Mouse (Mus musculus): ENCODE measurements around the gene Cldn15. TPM values are rescaled to one million over a fixed set of nuclear protein-coding genes. Genes with fewer than 3 reads are reported as not detected.

Gene Cldn15
- polyA plus RNA-seq, 1 experiment from 2014 or later = 0.28 TPM

- H3K4me1 ChIP-seq = peaks cover 27% of the 10 kb centered on the region
- H3K9ac ChIP-seq (replicated peaks) = peak within 1 kb of the TSS; percentile 69
- H3K4me3 ChIP-seq = peak within 1 kb of the TSS; percentile 62
- peak within 1 kb of the TSS; percentile 77 for H3K4me2 ChIP-seq (replicated peaks)
- peak; percentile 99 for ATAC-seq (replicated peaks)
- no peaks in the 10 kb centered on the region for H3K9me3 ChIP-seq
- no peaks in the 10 kb centered on the region for H3K27me3 ChIP-seq
- peak within 1 kb of the TSS; percentile 84 for H3K27ac ChIP-seq (replicated peaks)
- WGBS = under 1% methylated on average over 23 of the region's 23 CpGs
- H3K36me3 ChIP-seq = peaks cover 5% of the 10 kb centered on the region; the same call in 1 of the 2 replicates
Observed at GRCm38 (mm10) chr5:136953015-136953414, 13.4 kb upstream of the Cldn15 start, which contains the start of gene Fis1. Fis1 (plus strand) TSS chr5:136953275.

- Histone ChIP-seq H3K27ac (replicated peaks) (peak overlapping the region; percentile 84), H3K4me3 (peak overlapping the region; percentile 62), H3K9me3 (no peaks in the 10 kb centered on the region), H3K4me1 (peaks cover 27% of the 10 kb centered on the region), H3K4me2 (replicated peaks) (peak overlapping the region; percentile 77), H3K36me3 (peaks cover 5% of the 10 kb centered on the region; the same call in 1 of the 2 replicates), H3K9ac (replicated peaks) (peak overlapping the region; percentile 69), H3K27me3 (no peaks in the 10 kb centered on the region)
- ATAC-seq (replicated peaks) = 0 out of 2 replicates have a peak, but pooled peaks have one; percentile 1
- 1% methylated on average over 12 of the region's 12 CpGs for WGBS
Observed at GRCm38 (mm10) chr5:136953440-136953951, 12.9 kb upstream of the Cldn15 start.

- ATAC-seq (replicated peaks) = no peak
- H3K4me2 ChIP-seq (replicated peaks) = no peak overlapping the region
- no peaks in the 10 kb centered on the region for H3K27me3 ChIP-seq
- peaks cover 5% of the 10 kb centered on the region; the same call in 1 of the 2 replicates for H3K36me3 ChIP-seq
- H3K4me1 ChIP-seq = peaks cover 27% of the 10 kb centered on the region
- no peaks in the 10 kb centered on the region for H3K9me3 ChIP-seq
- H3K9ac ChIP-seq (replicated peaks) = no peak overlapping the region
- no peak overlapping the region for H3K4me3 ChIP-seq
- H3K27ac ChIP-seq (replicated peaks) = no peak overlapping the region
- WGBS = 92% methylated on average over 4 of the region's 4 CpGs
Observed at GRCm38 (mm10) chr5:136955622-136956021, 10.8 kb upstream of the Cldn15 start.

- H3K36me3 ChIP-seq = peaks cover 5% of the 10 kb centered on the region; the same call in 1 of the 2 replicates
- H3K9me3 ChIP-seq = no peaks in the 10 kb centered on the region
- no peak for ATAC-seq (replicated peaks)
- H3K27me3 ChIP-seq = no peaks in the 10 kb centered on the region
- H3K9ac ChIP-seq (replicated peaks) = no peak overlapping the region
- H3K4me3 ChIP-seq = no peak overlapping the region
- H3K4me2 ChIP-seq (replicated peaks) = no peak overlapping the region
- H3K4me1 ChIP-seq = peaks cover 34% of the 10 kb centered on the region
- 100% methylated on average over 1 of the region's 1 CpGs for WGBS
- no peak overlapping the region for H3K27ac ChIP-seq (replicated peaks)
Observed at GRCm38 (mm10) chr5:136957250-136957649, 9.2 kb upstream of the Cldn15 start.

GRCm38 (mm10) chr5:136958991-136959605 lies 7.3 kb upstream of the Cldn15 start:
- Histone ChIP-seq H3K4me3 (no peak overlapping the region), H3K4me1 (peaks cover 39% of the 10 kb centered on the region), H3K9ac (replicated peaks) (no peak overlapping the region), H3K27me3 (no peaks in the 10 kb centered on the region), H3K9me3 (no peaks in the 10 kb centered on the region), H3K4me2 (replicated peaks) (no peak overlapping the region), H3K27ac (replicated peaks) (no peak overlapping the region), H3K36me3 (peaks cover 15% of the 10 kb centered on the region)
- WGBS = 81% methylated on average over 5 of the region's 5 CpGs
- no peak for ATAC-seq (replicated peaks)

- Histone ChIP-seq H3K9me3 (no peaks in the 10 kb centered on the region), H3K4me1 (peaks cover 29% of the 10 kb centered on the region), H3K27me3 (no peaks in the 10 kb centered on the region), H3K36me3 (peaks cover 23% of the 10 kb centered on the region), H3K27ac (replicated peaks) (no peak overlapping the region), H3K9ac (replicated peaks) (no peak overlapping the region), H3K4me2 (replicated peaks) (no peak overlapping the region), H3K4me3 (no peak overlapping the region)
- WGBS = 89% methylated on average over 6 of the region's 6 CpGs
- no peak for ATAC-seq (replicated peaks)
Observed at GRCm38 (mm10) chr5:136960053-136960452, 6.4 kb upstream of the Cldn15 start.

GRCm38 (mm10) chr5:136961334-136961982 lies 5.0 kb upstream of the Cldn15 start:
- H3K4me1 ChIP-seq = peaks cover 19% of the 10 kb centered on the region
- peak overlapping the region; percentile 91 for H3K4me2 ChIP-seq (replicated peaks)
- peaks cover 37% of the 10 kb centered on the region for H3K36me3 ChIP-seq
- 26% methylated on average over 5 of the region's 5 CpGs for WGBS
- H3K9ac ChIP-seq (replicated peaks) = peak overlapping the region; percentile 79
- no peak; the same call in 1 of the 2 replicates for ATAC-seq (replicated peaks)
- H3K4me3 ChIP-seq = peak overlapping the region; percentile 84
- no peaks in the 10 kb centered on the region for H3K9me3 ChIP-seq
- no peaks in the 10 kb centered on the region for H3K27me3 ChIP-seq
- H3K27ac ChIP-seq (replicated peaks) = peak overlapping the region; percentile 92

- Histone ChIP-seq H3K27me3 (no peaks in the 10 kb centered on the region), H3K36me3 (peaks cover 37% of the 10 kb centered on the region), H3K4me2 (replicated peaks) (peak overlapping the region; percentile 91), H3K4me3 (peak overlapping the region; percentile 84), H3K27ac (replicated peaks) (peak overlapping the region; percentile 92), H3K9ac (replicated peaks) (peak overlapping the region; percentile 79), H3K9me3 (no peaks in the 10 kb centered on the region), H3K4me1 (peaks cover 17% of the 10 kb centered on the region)
- ATAC-seq (replicated peaks) = peak; percentile 91
- WGBS = under 1% methylated on average over 20 of the region's 20 CpGs
Observed at GRCm38 (mm10) chr5:136961983-136962461, 4.4 kb upstream of the Cldn15 start.

- peak; percentile 62 for ATAC-seq (replicated peaks)
- H3K9ac ChIP-seq (replicated peaks) = peak overlapping the region; percentile 79
- WGBS = 0% methylated on average over 10 of the region's 10 CpGs
- H3K4me3 ChIP-seq = peak overlapping the region; percentile 84
- H3K4me1 ChIP-seq = peaks cover 17% of the 10 kb centered on the region
- peak overlapping the region; percentile 91 for H3K4me2 ChIP-seq (replicated peaks)
- peaks cover 34% of the 10 kb centered on the region for H3K36me3 ChIP-seq
- H3K27ac ChIP-seq (replicated peaks) = peak overlapping the region; percentile 92
- H3K9me3 ChIP-seq = no peaks in the 10 kb centered on the region
- H3K27me3 ChIP-seq = no peaks in the 10 kb centered on the region
Observed at GRCm38 (mm10) chr5:136962501-136962900, 3.9 kb upstream of the Cldn15 start.

GRCm38 (mm10) chr5:136962966-136963540 lies 3.4 kb upstream of the Cldn15 start:
- Histone ChIP-seq H3K9me3 (no peaks in the 10 kb centered on the region), H3K4me1 (peaks cover 17% of the 10 kb centered on the region), H3K9ac (replicated peaks) (peak overlapping the region; percentile 79), H3K36me3 (peaks cover 33% of the 10 kb centered on the region), H3K4me3 (peak overlapping the region; percentile 84), H3K4me2 (replicated peaks) (peak overlapping the region; percentile 91), H3K27ac (replicated peaks) (peak overlapping the region; percentile 92), H3K27me3 (no peaks in the 10 kb centered on the region)
- ATAC-seq (replicated peaks) = no peak
- 74% methylated on average over 8 of the region's 8 CpGs for WGBS

- Histone ChIP-seq H3K27me3 (no peaks in the 10 kb centered on the region), H3K9me3 (no peaks in the 10 kb centered on the region), H3K4me2 (replicated peaks) (no peak overlapping the region), H3K4me1 (peaks cover 17% of the 10 kb centered on the region), H3K9ac (replicated peaks) (no peak overlapping the region), H3K36me3 (peaks cover 33% of the 10 kb centered on the region), H3K4me3 (no peak overlapping the region), H3K27ac (replicated peaks) (no peak overlapping the region)
- no peak for ATAC-seq (replicated peaks)
- 91% methylated on average over 9 of the region's 9 CpGs for WGBS
Observed at GRCm38 (mm10) chr5:136965210-136965609, 1.2 kb upstream of the Cldn15 start.

- peaks cover 33% of the 10 kb centered on the region for H3K36me3 ChIP-seq
- WGBS = 95% methylated on average over 7 of the region's 8 CpGs
- H3K27me3 ChIP-seq = no peaks in the 10 kb centered on the region
- no peak overlapping the region for H3K4me2 ChIP-seq (replicated peaks)
- no peak overlapping the region for H3K9ac ChIP-seq (replicated peaks)
- H3K9me3 ChIP-seq = no peaks in the 10 kb centered on the region
- H3K4me3 ChIP-seq = no peak overlapping the region
- no peak for ATAC-seq (replicated peaks)
- H3K27ac ChIP-seq (replicated peaks) = no peak overlapping the region
- peaks cover 17% of the 10 kb centered on the region for H3K4me1 ChIP-seq
Observed at GRCm38 (mm10) chr5:136965686-136966085, 730 bp upstream of the Cldn15 start.
